Mouse (Mus musculus) layer of hippocampus, postnatal 25 days (tissue): ENCODE data around the gene Tgfb2. TPM values are rescaled to one million over a fixed set of nuclear protein-coding genes. Genes with fewer than 3 reads are reported as not detected.

Experiments used
- DNase-seq, 2 experiments: peaks; one replicate each; pipeline ENCODE4 v3.0.0; 2022; ENCODE audit warnings: mixed read lengths in 2 of 2, low spot score in 1 of 2; ENCODE audit errors: extremely low spot score in 1 of 2
- total RNA-seq, 2 experiments: library from RNA; stranded (reverse); gene quantifications; 2 replicates each; pipeline ENCODE4 v1.2.3; 2021

The Tgfb2 gene
- total RNA-seq: 10 to 100 TPM; 29.2 to 30.7 TPM

GRCm38 (mm10) chr1:186705915-186706248 lies at the start of gene Tgfb2:
Tgfb2 (minus strand) TSS chr1:186705989.
- peak in 1 of 2 experiments; percentile 38 for DNase-seq

GRCm38 (mm10) chr1:186749675-186750283 lies 44.0 kb upstream of the Tgfb2 start:
- no peak for DNase-seq

- peak; percentile 82 to 85 for DNase-seq
Observed at GRCm38 (mm10) chr1:186748724-186749653, 43.2 kb upstream of the Tgfb2 start, which contains the start of gene Rrp15. Rrp15 (minus strand) TSS chr1:186749358.

GRCm38 (mm10) chr1:186739828-186740227 lies 34.0 kb upstream of the Tgfb2 start:
- DNase-seq: no peak

- no peak for DNase-seq
Observed at GRCm38 (mm10) chr1:186735537-186735936, 29.7 kb upstream of the Tgfb2 start.

- no peak for DNase-seq
Observed at GRCm38 (mm10) chr1:186733052-186733451, 27.3 kb upstream of the Tgfb2 start.

GRCm38 (mm10) chr1:186728778-186729177 lies 23.0 kb upstream of the Tgfb2 start:
- DNase-seq: no peak

- no peak for DNase-seq
Observed at GRCm38 (mm10) chr1:186726117-186726516, 20.3 kb upstream of the Tgfb2 start.

GRCm38 (mm10) chr1:186722299-186722698 lies 16.5 kb upstream of the Tgfb2 start:
- no peak for DNase-seq

- peak; percentile 87 to 97 for DNase-seq
Observed at GRCm38 (mm10) chr1:186721846-186722245, 16.1 kb upstream of the Tgfb2 start.

- DNase-seq: no peak
Observed at GRCm38 (mm10) chr1:186721166-186721565, 15.4 kb upstream of the Tgfb2 start.

GRCm38 (mm10) chr1:186719708-186720107 lies 13.9 kb upstream of the Tgfb2 start:
- no peak for DNase-seq

GRCm38 (mm10) chr1:186718881-186719280 lies 13.1 kb upstream of the Tgfb2 start:
- DNase-seq: no peak

GRCm38 (mm10) chr1:186714980-186715896 lies 9.4 kb upstream of the Tgfb2 start:
- DNase-seq: no peak

GRCm38 (mm10) chr1:186714215-186714614 lies 8.4 kb upstream of the Tgfb2 start:
- no peak for DNase-seq

GRCm38 (mm10) chr1:186712802-186713471 lies 7.1 kb upstream of the Tgfb2 start:
- DNase-seq: peak in 1 of 2 experiments; percentile 71

- peak; percentile 54 to 57 for DNase-seq
Observed at GRCm38 (mm10) chr1:186705203-186705914, 430 bp downstream of the Tgfb2 start.

GRCm38 (mm10) chr1:186703980-186704701 lies 1.6 kb downstream of the Tgfb2 start:
- peak; percentile 31 to 36 for DNase-seq
